Mouse (Mus musculus): Measurements from ENCODE around the gene Gas2.

The Gas2 gene

DNA sequence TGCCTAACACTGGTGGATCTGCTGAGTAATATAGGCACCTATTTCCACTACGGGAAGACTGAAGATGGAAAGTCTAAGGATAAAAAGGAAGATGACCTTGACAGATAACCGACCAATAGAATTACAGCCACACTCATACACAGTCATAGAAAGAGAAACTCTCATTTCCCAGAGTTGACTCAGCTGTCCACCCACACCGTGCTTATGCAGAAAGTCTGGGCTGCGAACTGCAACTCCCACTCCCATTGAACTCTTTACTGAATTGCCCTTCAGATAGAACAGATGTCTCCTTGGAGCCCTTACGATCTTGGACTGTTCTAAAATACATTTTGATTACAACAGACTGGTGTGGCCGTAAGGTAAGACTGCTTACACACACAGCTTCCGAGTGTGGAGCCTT lies 102.9 kb downstream of the Gas2 start:
- in situ Hi-C loops (cut with MboI, MseI), result no loop called here

GRCm38 (mm10) chr7:51967581-51967980 lies 105.8 kb downstream of the Gas2 start:
- in situ Hi-C loops (cut with MboI, MseI), result no loop called here

GRCm38 (mm10) chr7:51969379-51969778 lies 107.6 kb downstream of the Gas2 start:
- in situ Hi-C loops (cut with MboI, MseI), result no loop called here

GRCm38 (mm10) chr7:51972252-51972855 lies 110.5 kb downstream of the Gas2 start:
- in situ Hi-C loops (cut with MboI, MseI), result no loop called here

DNA sequence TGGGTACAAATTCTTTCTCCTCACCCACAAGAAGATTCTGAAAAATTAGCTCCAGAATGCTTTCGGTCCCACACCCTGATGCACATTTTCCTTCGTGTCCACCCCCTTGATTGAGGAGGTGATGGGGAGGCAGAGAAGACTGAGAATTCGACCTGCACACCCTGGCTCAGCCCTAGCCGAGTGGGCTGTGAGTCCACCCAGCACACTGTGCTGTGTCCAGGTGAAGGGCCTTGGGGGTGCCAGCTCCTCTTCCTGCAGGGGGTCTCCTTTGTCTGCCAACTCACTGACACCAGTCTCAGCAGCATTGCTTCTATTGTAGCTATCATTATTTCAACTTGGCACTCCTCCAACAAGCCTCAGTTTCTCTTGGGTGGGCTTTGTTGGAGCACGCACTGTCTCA lies 111.3 kb downstream of the Gas2 start:
- in situ Hi-C loops (cut with MboI, MseI), result no loop called here

DNA sequence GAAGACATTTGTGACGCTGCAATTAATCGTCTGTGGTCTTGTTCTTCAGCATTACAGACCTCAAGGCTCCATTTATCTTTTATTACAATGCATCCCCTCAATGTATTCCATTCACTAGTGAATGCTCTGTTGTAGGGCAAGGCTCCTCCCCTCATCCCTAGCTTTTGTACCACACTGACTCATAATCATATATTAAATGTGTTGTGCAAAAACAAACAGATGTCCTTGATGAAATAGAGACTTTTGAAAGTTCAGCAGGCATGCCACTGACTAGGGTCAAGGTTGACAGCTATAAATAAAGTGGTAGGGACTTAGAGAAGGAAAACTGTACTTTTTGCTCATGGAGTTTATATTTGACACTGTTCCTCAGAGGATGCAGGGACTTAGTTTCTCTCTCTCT lies 111.7 kb downstream of the Gas2 start:
- in situ Hi-C loops (cut with MboI, MseI), result no loop called here

DNA sequence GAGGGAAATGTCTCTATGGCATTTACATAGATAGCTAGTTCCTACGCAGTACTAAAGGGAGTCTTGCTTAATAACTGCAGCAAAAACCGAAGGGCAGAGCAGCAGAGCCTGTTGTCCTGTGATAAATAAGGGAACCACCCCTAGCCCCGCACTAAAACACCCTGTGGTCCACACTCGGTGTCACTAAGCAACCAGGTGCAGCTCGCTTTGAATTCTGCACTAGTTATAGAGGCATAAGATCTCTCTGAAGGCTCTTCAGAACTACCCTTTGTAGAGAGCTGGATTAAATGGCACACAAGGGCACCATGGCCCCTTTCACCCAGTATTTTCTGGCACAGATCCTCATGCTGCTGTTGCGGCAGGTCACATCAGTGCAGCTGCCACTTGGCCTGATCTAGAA lies 113.4 kb downstream of the Gas2 start:
- in situ Hi-C loops (cut with MboI, MseI), result loop anchor here (5.0 kb wide), 1 partner anchor 348 kb away; no protein-coding TSS in a partner anchor

- in situ Hi-C loops (cut with MboI, MseI), result loop anchor here (5.0 kb wide), 1 partner anchor 352 kb away; no protein-coding TSS in a partner anchor
These were observed 117.5 kb downstream of the Gas2 start for GRCm38 (mm10) chr7:51979271-51979670.

DNA sequence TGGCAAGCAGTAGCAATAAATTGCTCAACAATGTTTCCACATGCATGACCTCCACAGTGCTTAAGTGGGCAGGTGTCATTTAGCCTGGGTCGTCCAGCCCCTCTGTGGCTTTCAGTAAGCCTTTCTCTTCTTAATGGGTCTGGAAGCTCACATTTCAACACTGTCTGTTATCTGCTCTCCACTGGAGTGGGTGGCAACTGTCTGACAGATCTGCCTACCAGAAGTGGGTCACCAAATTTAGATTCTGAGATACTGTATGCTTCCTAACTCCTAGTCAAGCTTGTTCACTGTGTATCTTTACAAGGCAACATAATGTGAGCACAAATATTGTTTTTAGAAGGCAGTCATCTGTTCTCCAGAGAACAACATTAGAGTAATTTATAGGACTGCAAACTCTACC lies 120.5 kb downstream of the Gas2 start:
- in situ Hi-C loops (cut with MboI, MseI), result no loop called here

- in situ Hi-C loops (cut with MboI, MseI), result no loop called here
These were observed 123.9 kb downstream of the Gas2 start for GRCm38 (mm10) chr7:51985763-51986162.

DNA sequence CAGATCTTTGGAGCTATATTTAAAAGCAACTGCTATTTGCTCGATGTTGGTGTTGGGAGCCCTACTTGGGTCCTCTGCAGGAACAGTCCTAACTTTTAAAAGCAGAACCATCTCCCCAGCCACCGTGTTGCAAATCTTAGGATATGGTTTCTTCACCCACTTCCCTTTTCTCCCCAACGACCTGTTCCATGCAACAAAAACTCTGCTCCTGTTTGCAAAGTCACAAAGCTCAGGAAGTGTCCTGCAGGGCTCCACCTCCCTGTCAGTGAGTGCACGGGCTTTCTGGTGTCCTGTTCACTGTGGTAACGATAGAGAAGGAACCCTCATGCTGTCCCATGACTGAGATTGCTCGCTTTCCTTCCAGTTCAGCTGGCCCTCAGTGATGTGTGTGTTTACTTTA lies 125.1 kb downstream of the Gas2 start:
- in situ Hi-C loops (cut with MboI, MseI), result no loop called here

DNA sequence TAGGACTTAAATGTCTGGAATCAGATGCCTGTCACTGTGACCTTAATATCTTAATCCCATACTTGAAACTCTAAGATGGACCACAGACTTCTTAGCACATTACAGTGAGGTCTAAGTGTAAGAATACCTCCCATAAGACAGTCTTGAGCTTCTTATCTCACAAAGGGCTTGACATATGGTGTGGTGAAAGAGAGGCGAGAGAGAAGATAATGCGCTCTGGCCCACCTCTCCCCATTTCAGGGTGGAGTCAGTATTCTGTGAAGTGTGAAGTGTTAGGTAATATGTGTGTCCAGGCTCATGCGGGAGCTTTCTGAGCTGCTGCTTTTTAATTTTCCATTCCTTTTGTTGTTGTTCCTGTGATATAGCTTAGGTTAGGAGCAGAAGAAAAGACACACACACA lies 129.2 kb downstream of the Gas2 start:
- in situ Hi-C loops (cut with MboI, MseI), result no loop called here

DNA sequence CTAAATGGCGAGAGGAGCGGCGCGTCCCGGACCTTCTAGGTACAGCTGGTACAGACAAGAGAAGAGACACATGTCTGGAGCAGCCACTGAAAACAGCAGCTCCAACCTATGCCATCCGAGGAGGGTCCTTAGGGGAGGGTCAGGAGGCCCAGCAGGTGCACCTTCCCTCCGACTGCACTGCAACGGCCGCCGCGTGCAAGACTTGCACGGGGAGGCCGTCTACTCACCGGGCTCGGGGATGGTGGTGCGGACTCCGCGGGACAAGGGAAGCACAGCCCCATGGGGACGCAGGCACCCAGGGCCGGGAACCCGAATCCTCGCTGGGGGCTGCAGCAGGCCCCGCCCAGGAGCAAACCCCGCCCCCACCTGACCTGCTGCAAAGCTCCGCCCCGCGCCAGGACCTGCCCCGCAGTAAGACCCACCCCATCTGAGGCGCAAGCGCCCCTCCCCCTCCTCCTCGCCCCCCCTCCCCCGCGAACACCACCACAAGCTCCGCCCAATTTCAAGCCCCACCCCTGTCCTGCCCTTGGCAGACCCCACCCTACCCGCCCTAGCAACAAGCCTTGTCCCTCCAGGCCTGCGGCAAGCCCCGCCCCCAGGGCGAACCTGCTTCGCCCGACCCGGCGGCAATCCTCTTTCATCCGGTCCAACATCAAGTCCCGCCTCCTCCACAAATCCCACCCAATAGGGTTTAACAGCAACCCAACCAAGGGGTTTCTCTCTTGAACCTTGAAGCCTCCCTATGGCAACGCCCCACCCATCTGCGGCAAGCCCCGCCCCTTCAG lies 143.9 kb downstream of the Gas2 start, which contains the start of gene Svip:
Gene Svip, minus strand, starts transcription at position 508 of the 785 bp plus-strand sequence.
- in situ Hi-C loops (cut with MboI, MseI), result no loop called here

DNA sequence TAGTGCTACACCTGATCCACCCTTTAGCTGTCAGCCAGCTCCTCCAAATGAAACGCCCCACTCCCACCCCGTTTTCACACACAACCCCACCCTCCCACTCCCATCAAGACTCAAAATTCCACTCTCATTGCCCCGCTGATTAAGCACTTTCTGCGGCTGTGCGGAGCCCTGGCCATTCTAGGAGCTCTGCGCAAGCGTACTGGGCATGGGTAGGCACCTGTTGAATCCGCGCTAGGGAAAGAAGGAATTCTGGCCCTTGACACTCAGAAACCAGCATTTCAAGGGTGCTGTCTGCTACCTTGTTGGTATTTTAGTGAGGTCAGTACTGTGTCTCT lies 144.4 kb downstream of the Gas2 start:
- in situ Hi-C loops (cut with MboI, MseI), result no loop called here

DNA sequence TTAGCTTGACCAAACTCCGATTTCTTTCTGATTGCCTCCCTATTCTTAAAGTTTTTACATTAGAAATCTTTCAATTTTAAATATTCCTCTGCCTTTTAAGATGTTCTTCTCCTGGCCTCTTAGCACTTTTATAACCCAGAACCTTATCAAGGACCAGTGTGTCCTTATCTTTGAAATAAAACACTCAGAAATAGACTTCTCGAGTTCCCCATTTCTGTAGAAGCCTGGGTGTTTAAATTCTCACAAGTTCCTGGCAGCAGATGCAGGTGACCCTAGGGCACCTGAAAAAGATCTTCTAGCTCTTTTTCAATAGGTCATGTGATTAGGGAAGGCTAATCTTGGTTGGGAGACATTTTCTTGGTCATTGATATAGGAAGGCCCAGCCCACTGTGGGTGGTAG lies 145.3 kb downstream of the Gas2 start:
- in situ Hi-C loops (cut with MboI, MseI), result no loop called here

DNA sequence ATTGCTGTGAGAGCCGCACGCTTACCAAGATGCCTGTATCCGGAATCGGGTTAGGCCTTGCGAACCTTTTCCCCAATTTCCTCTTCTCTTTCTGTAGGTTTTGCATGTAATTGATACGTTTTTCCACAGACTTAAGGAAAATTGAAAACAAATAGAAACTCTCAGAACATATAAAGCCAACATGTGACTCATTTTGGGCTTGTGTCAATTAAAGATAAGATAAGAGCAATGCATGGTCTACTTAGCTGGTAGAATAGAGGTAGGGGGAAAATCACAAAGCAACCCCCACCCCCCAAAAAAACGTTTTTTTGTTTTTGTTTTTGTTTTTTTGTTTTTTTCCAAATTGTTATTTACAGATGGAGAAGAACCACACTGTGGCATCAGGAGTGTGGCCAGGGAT lies 151.6 kb downstream of the Gas2 start:
- in situ Hi-C loops (cut with MboI, MseI), result no loop called here

- in situ Hi-C loops (cut with MboI, MseI), result no loop called here
These were observed 153.4 kb downstream of the Gas2 start for GRCm38 (mm10) chr7:52015180-52015579.

DNA sequence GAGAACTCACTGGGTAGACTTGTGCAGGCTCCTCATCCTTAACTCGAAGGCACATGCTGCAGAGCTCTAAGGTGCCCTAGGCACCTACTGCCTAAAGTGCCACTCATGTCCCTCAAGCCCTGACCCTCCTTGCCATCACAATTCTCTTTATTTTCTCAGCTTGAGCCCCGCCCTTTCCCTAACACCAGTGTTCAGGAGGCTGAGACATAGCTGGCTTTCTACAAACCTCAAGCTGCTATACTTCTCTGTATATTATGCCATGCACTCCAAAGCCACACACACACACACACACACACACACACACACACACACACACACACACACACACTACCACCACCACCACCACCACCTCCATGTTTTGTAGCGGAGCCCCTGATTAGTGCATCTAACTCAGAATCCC lies 153.8 kb downstream of the Gas2 start, which contains the start of gene 1700015G11Rik:
Gene 1700015G11Rik, minus strand, starts transcription at position 101 of the 400 bp plus-strand sequence.
- in situ Hi-C loops (cut with MboI, MseI), result no loop called here

DNA sequence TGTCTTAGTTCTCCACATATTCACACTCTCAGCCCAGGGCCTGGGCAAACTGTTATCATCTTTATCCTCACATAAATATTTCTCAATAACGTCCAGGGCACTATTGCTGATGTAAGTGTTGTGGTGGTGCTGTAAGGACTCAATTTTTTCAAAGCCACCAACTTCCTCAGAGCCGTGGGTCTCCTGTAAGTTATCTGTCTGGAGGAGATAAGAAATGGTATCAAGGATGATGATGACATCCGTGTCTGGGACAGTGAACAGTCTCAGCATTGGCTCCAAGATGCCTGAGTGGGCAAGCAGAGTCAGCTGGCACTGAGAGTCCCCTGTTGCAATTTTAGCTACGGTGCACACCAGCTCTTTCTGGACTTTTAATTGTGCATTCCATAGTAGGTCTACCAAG lies 160.2 kb downstream of the Gas2 start:
- in situ Hi-C loops (cut with MboI, MseI), result no loop called here

- in situ Hi-C loops (cut with MboI, MseI), result no loop called here
These were observed 162.3 kb downstream of the Gas2 start for GRCm38 (mm10) chr7:52024050-52024626.

DNA sequence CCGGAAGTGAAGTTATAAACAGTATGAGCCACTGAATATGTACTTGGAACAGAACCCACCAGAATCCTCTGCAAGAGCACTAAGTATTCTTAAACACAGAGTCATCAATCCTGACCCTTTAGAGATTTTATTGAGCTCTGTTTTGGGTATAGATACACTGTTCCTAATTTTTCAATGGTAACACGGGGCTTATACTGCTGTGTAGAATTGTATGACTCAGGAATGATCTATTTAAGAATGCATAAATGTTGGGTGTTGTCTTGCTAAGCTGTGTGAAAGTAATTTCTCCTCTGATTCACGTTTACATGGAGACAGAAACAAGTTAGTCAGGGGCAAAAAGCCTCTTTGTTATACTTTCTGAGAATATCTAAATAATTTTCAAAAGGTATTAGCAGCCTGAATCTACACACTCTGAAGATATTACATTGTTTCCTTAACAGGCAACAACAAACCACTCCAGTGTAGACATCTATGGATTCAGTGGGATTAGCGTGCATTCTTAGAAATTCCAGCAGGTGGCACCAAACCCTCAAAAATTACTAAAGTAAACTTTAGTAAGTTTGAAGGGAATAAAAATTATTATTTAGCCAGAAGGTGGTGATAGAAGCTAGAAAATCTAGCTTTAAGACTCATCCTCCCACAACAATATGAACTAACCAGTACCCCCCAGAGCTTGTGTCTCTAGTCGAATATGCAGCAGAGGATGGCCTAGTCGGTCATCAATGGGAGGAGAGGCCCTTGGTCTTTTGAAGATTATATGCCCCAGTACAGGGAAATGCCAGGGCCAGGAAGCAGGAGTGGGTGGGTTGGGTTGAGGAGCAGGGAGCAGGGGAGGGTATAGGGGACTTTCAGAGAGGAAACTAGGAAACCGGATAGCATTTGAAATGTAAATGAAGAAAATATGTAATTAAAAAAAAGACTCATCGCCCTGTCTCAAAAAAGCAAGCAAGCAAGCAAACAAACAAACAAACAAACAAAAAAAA lies 176.1 kb downstream of the Gas2 start:
- in situ Hi-C loops (cut with MboI, MseI), result no loop called here

Data from T-helper 1 cell (primary cell).